Mouse (Mus musculus) central nervous system, embryonic 14 days (tissue): ENCODE measurements around the gene Lrriq1. TPM values are rescaled to one million over a fixed set of nuclear protein-coding genes. Genes with fewer than 3 reads are reported as not detected.

Source experiments
- polyA plus RNA-seq: library from polyadenylated mRNA; depleted of rRNA; stranded (reverse); fragments of >200 nt; gene quantifications from 2 replicates; pipeline ENCODE4 v1.2.3, GENCODE M21; 2012; rRNA removed

Gene Lrriq1
- polyA plus RNA-seq, result 2.0 and 2.1 TPM in 2 replicates

GRCm38 (mm10) chr10:103235707-103236459 lies at the start of gene Lrriq1:
Gene Lrriq1, minus strand, starts transcription at chr10:103236322.

DNA sequence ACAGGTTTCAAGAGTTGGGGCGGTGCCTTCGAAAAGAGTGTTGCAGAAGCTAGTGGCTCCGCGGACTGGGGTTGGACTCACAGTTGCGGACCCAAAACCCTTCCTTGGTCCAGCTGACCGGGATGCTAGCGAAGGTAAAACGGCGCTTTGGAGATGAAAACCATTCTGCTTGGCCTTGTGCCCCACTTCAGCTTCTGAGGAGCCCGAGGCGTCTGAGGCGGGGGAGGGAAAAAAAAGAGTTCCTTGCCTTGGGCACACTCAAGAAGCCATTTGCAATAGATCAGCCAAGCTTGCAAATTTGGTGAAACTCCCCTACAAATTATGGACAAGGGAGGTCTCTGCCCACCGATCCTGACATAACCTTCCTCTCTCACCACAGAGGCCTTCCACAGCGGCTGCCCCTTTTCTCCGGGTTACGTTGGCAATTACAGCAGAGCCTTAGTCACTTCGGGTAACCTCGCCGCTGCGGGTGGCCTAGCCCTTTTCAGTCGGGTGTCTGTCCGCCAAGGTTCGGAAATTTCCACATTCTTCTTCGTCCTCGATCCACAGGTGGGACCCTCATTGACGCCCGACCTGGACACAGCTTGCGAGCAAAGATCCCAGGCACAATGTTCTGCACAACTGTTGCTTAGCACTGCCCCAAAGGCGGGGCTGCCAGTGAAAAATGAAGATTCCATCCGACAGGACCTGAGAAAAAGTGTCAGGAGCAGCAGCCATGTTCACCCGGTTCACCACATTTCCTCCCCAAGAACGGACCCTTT lies 206.2 kb downstream of the Lrriq1 start, which contains the start of gene Alx1:
Gene Alx1 (minus strand): TSS at position 486 of the 761 bp plus-strand sequence.

Other genes starting within 250 kb of the Lrriq1 start
- 1.1 and 2.2 TPM in 2 replicates for gene Alx1, start 206.1 kb downstream of the Lrriq1 start, polyA plus RNA-seq
- gene Slc6a15, start 131.5 kb upstream of the Lrriq1 start, polyA plus RNA-seq, result 28.5 and 37.0 TPM in 2 replicates